Mouse (Mus musculus): ENCODE results near the gene Lcn10.
A peak's percentile ranks its signal among the peaks of the same experiment; 100 is the strongest.
"Not testable (repeated sequence)": the region's sequence is repeated elsewhere in the genome, so short reads cannot be mapped to it uniquely, and the experiment has no call there.

The Lcn10 gene

DNA sequence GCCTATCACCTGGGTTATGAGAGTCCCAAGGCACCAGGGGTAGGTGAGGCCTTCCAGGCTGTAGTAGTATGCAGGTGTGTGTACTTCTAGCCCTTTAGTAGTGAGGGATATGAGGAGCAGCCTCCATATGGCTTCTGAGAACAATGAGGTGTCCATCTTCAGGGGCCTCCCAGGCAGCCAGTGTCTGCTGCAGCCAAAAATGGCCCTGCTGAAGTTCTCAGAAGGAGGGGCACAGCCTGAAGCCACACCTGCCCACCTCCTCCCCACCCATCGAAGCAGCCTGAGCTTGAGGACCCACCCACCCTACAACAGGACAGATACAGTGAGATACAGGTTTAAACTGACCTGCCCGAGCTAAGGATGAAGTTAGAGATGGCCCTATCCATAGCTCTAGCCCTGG, at the start of gene Lcn10:
Lcn10 (plus strand) TSS at position 301 of the 400 bp plus-strand sequence.
- no peak for DNase-seq (ENCODE audit: low read depth)

DNA sequence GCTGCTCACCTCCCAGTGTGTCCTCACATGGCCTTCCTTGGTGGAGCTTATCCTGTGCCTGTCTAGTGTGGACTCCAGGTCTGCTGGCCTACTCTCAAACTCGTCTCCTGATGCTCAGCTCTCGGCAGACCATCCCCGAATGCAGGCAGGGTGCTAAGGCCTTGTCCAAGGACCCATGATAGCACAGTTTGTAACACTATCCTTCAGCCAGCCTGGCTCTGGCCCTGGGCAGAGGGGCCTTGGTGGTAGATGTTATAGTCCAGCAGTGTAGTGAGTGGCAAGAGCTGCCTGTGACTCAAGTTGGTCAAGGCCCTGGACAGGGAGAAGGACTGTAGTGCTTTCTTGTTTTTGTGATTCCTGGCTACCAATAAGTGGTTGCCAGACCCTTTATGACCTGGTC, 48.9 kb upstream of the Lcn10 start:
- DNase-seq (ENCODE audit: low read depth), result no peak

DNA sequence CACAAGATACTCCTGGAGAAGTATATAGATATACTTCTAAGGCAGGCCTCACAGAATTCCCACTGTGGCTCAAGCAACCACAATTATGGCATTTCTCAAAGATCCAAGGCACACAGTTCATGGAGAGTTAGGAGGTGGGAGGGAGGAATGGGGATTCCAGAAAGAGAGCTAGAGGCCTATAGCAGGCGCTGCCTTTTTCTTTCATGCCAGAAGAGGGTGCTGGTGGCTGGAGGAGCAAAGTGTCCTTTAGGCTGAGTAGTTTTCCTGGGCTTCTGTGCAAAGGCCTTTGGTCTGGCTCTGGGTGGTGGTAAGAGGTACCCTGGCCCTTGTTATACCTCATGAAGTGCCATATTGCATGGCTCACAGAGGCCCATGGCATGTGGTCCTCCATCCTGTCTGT, 48.5 kb upstream of the Lcn10 start:
- no peak for DNase-seq (ENCODE audit: low read depth)

DNA sequence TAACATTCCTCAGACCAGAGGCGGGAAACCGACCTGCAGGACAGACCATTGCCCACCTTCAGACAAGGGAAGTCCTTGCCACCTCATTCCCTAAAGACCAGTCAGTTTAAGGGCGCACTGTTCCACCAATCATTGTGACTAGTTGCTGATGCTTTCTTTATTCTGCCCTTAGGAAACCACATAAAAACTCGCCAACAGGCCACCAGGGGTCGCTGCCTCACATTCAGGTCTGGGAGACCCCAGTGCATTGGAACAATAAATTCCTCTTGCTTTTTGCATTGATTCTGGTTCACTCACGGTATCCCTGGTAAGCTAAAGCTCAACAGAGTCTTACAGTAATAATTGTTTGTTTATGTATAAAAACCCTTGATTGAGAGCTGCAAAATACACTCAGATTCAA, 42.6 kb upstream of the Lcn10 start:
- no peak for DNase-seq (ENCODE audit: low read depth)

DNA sequence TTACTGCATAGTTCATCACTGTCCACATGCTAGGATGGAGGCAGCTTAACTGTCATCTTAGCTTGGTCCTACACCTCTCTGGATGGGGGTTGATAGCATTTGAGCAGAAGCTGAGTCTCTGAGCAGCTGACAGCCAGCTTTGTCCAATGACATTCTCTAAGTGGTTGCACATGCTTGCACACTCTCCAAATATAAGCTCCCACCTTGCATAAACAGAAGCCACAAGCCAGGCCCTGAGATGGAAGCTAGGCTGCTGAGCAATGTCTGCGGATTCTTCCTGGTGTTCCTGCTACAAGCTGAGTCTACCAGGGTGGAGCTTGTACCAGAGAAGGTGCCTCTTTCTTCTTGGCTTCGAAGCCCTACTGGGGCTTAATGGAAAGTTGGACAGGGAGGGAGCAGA, 29.6 kb upstream of the Lcn10 start, which contains the start of gene Lcn8:
Lcn8 (plus strand) TSS at position 219 of the 400 bp plus-strand sequence.
- DNase-seq (ENCODE audit: low read depth), result no peak

DNA sequence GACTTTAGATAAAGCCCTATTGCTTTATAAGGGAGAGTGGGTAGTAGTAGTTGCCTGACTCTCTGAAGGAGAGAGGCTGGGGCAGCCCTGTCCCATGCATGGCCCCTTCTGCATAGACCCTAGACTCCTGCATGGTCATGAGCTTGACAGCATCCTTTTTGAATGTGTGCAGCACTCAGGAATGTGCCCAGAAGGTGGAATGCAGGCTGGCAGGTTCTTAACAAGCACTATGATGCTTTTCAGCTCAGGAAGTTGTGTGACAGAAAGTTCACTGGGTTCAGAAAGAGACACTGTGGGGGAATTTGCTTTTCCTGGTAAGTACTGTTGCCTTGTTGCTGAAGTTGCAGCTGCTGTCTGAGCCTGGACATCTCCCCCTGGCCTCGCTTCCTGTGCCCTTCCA, 28.0 kb upstream of the Lcn10 start:
- DNase-seq (ENCODE audit: low read depth), result no peak

DNA sequence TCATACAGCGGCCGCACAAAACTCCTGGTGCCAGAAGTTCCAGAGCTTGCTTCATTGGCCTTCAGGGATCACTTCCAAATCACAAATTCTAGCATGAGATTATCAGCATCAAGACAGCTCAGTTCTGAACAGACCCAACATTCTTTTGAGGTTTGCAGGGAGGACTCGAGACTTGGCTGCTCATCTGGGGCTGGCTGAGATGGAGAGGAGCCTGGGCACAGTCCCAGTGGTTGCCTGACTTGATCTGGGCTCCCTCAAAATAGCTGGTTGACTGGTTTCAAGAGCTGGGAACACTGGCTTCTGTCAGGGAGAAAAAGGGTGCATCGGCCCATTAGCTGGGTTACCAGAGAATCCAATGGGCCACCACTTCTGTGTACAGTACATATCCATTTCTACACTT, 25.8 kb upstream of the Lcn10 start:
- peak; percentile 36 for DNase-seq (ENCODE audit: low read depth)

DNA sequence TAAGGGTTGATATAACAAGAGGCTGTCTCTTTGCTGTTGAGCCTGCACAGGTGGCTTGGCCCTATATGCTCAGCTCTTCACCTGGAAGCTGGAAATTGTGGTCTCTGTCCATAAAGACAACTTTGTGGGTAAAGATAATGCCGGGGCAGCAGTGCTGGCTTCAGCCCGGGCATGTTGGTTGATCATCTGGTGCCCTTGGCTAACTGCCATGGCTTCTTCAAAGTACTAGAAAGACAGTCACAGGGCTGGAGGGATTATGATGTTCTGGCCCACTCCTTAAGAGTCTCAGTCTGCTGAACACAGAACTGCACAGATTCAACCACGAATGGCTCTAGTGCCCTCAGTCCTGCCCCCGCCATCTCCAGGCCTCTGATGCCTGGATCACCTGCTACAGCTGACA, 25.3 kb upstream of the Lcn10 start:
- DNase-seq (ENCODE audit: low read depth), result no peak

DNA sequence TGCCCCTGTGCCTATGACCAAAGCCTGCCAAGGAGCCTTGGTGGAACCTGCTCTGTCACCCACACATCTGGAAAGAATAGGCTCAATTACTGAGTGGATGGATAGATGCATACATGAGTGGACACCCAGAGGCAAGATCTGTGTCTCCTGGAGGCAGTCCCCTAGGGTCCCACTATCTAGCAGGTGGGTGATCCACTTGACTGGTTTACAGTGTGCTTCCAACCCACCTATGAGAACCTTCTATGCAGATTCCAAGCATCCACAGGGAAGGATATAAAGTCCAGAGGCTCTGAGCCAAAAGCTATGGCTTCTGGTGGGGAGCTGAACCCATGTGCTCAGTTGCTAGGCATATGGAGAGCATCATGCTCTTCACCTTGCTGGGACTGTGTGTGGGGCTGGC, 24.9 kb upstream of the Lcn10 start, which contains the start of gene Lcn5:
Lcn5 (plus strand) TSS at position 301 of the 400 bp plus-strand sequence.
- DNase-seq (ENCODE audit: low read depth), result no peak

DNA sequence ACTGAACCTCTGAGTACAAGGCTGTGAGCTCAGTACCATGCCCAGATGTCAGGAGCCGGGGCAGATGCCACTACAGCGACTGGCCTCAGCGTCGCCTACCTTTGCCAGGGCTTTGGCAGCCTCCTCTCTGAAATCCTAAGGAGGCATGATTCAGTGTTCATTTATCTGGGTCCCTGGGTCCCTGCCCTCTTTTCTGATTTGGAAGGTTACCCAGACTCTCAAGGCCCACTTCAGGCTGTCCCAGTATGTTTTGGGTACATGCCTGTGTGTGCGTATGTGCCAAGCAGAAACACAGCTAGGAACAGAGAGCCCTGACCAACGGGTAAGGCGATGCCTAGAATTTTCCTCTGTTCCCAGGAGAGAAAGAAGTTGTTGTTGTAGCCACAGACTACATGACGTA, 22.2 kb upstream of the Lcn10 start:
- DNase-seq (ENCODE audit: low read depth), result peak; percentile 27

DNA sequence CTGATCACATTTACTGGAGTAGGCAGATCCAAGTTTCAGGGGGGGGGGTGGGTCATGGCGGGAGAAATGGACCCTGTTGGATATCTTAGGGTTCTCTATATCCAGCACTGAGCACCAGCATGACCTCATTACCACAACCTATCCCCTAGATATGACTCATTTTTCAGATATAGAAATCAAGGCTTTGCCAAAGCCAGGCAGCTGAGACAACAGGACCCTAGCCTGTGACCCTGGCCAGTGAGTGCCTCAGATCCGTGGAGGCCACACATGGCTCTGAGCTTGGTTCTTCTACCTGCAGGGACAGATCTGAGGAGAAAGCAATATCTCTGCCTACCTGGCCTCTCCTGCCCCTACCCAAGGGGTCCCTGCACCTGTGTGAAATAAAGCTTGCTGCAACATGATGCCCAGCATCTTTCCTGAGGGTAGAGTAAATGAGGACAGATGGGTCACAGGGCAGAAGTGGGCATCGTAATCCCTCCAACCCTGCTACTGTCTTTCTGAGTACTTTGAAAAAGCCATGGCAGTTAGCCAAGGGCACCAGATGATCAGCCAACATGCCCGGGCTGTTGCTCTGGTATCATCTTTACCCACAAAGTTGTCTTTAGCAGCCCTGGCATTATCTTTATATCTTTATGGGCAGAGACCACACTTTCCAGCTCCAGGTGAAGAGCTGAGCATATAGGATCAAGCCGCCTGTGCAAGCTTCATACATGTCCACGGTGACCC, 21.1 kb upstream of the Lcn10 start:
- DNase-seq (ENCODE audit: low read depth), result no peak

DNA sequence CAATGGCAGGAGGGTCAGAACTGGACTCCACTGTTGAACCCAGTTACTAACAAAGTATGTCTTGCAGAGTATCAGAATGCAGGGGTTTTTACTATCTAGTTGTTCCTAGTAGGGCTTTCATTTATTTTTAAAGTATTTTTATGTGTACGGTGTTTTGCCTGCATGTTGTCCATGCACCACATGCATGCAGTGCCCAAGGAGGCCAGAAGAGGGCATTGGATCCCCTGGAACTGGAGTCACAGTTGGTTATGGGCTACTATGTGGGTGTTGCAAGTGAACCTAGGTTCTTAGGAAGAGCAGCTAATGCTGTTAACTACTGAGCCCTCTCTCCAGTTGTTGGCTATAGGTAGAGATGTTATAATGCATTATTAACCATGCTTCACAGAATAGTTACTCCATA, 19.0 kb upstream of the Lcn10 start:
- DNase-seq (ENCODE audit: low read depth), result no peak

DNA sequence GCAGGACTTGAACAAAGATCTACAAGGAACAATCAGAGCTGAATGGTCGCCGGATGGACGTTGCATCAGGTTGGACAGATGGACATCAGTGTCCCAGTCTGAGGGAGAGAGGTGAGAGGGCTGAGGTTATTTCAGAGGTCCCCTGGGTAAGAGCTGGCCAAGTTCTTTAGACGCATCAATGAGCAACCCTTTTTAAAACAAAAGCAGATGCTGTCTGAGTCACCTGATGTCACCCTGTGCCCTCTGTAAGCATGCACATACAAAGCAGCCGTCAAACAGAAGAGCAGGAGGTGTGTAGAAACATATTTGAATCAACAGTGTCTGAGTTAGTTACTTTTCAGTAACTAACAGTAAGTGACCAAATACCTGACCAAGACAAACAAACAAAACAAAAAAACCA, 18.4 kb upstream of the Lcn10 start:
- no peak for DNase-seq (ENCODE audit: low read depth)

DNA sequence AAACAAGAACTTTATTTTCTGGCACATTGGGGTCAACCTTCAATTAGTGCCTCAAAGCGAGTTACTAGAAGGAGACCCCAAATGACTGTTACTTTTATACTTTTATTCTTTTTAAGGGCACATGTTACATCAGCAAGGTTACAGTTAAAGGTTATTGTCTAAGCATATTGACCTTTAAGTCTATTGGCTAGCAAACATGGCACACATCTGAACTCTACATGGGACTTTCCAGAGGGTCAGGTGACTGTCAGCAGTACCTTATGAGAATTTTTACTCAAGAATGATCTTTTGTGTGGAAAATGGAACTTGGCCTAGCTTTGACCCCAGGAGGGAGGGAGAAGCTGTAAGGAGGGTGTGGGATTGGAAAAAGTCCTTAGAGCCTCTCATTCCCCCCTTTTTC, 16.0 kb upstream of the Lcn10 start:
- DNase-seq (ENCODE audit: low read depth), result no peak

DNA sequence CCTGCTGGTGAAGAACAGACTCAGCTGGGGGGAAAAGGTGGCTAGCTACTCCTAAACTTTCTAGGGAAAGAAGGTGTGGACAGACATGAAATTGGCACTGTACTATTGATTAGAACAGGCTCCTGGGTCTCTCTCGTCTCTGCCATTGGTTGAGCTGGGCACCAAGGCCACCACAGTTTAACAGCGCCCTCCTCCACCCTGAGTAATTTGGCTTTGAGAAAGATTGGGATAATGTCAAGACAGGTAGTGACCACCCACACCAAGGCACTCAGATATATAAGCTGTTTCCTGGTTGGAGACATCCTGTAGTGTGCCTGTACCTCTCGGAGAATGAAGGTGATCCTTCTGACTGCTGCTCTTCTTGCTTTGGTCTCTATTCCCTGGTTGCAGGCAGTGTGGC, 6.0 kb upstream of the Lcn10 start, which contains the start of gene Lcn6:
Lcn6 (plus strand) TSS at position 301 of the 400 bp plus-strand sequence.
- DNase-seq (ENCODE audit: low read depth), result no peak

DNA sequence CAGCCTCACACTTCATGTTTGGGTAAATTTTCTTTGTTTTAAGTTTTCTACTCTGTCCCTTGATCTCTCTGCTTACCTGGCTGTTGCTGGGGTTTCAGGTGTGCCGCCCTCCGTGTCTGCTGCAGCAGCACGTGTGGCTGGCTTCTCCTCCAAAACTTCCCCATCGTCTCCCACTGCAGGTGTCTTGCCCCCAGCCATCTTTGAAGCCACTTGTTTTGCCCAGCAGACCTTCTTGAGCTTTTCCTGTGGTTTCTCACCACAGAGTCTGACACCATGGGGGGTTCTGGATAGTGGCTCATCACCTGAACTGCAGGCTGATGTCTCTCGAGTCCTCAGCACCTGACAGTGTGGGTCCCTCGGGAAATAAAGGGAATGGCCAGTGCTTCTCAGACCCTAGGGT, 3.0 kb upstream of the Lcn10 start:
- DNase-seq (ENCODE audit: low read depth), result no peak

DNA sequence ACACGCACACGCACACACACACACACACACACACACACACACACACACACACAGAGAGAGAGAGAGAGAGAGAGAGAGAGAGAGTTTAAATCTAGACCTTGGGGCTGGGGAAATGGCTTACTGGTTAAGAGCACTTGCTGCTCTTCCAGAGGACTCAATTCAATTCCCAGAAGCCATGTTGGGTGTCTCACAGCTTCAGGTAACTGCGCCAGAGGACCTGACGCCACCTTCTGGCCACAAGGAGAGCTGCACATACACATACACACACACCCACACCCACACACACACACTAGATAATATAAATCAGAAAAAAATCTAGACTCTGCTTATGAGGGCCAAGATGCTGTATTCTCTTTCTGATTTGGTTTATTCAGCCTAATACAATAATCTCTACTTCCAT, 4.4 kb downstream of the Lcn10 start:
- DNase-seq (ENCODE audit: low read depth), result no peak

DNA sequence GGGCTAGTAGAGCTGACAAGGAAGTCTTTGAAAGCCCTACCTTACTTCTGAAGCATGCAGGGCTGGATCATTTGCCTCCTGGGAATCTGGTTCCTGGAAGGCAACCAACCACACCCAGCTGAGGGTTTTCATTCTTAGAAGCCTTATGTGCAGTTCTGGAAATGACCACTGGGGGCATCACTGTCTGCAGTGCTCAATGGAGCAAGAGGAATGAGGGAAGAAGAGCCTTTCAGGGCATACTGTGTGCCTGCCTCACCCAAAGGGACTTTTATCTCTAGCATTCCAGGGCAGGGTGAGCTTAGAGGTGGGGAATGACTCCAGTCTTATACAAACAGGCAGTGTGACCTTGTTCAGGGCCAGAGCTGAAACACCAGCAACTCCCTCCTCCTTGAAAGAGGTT, 12.1 kb downstream of the Lcn10 start:
- DNase-seq (ENCODE audit: low read depth), result peak; percentile 28

DNA sequence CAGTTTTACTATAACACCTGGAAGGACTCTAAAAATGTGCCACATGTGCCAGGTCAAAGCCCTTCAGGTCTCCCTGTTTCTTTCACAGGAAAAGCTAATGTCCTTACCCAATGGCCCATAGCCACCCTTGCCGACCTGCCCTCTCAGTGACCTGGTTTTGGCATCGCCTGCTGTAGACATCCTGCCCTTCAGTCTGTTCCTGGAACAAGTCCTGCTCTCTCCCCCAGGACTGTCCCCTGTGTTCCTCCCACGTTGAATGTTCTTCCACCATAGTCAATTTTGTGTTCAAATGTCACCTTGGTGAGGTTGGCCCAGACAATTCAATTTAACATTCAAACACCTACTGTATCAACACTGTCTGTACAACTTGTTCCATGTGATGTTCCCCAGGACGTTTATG, 14.4 kb downstream of the Lcn10 start:
- DNase-seq (ENCODE audit: low read depth), result no peak

DNA sequence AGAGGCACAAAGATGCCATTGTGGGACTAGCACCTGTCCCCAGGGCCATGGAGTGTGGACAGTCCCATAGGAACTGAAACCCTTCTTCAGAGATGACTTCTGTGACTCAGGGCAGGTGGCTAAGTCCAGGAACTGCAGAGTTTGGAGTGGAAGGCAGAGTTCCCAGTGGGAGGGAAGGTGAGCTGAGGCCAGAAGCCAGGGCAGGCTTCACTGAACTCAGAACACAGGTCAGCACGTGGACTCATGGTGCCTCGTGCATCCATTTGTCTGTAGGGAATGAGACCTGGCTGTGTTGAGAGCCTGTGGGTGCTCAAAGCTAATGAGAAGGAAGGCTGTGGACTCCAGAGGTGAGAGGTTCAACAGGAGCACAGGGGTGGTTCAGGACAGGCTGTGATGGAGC, 16.2 kb downstream of the Lcn10 start:
- no peak for DNase-seq (ENCODE audit: low read depth)

DNA sequence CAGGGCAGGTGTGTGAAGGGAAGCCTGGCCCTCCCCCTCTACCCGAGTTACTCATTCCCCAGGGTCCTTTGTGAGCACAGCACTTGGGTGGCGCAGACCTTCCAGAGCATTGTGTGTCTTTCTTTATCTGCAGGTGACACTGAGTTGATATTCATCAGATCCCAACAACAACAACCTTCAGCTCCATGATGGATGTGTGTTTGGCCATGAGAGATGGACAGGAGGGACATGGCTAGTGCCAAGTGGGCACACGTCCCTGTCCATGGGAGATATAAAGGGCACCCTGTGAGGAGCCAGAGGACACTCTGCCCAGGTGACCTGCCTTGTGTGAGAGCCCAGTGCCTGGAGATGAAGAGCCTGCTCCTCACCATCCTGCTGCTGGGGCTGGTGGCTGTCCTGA, 17.2 kb downstream of the Lcn10 start, which contains the start of gene Obp2a:
Obp2a (plus strand) TSS at position 301 of the 400 bp plus-strand sequence.
- not testable (repeated sequence) for DNase-seq (ENCODE audit: low read depth)

DNA sequence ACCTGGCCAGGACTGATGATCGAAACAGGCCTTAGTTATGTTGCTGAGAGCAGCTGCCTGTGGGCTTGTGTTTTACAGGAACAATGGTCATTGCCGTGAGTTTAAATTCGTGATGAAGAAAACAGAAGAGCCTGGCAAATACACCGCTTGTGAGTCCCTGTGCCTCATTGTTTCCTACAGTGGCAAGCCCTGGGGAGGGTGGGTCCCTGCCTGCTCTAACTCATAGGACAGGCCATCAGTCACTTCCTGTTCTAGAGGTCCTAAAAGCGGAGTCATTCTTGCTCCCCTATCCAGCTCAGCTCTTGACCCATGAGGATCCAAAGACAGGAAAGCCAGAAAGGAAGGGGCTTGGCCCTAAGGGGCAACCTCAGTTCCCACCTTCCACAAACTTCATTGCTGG, 18.5 kb downstream of the Lcn10 start:
- DNase-seq (ENCODE audit: low read depth), result no peak

DNA sequence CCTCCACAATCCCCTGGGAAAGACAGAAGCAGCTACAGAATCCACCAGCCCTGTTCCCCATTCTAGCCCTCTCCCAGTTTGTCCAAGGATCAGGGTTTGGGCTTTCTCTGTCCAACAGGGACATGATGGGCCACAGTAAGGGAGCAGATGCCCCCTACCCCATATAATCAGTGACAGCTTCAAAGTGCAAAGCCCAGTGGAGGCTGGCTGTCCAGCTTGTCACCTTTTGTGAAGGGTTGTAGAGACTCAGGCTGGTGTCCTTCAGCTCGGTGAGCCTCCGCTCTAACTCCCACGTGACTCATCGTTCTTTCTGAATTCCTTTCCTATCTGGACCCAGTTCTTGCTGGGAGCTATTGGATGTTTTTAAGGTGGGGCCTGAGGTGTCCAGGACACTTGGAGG, 21.2 kb downstream of the Lcn10 start:
- no peak for DNase-seq (ENCODE audit: low read depth)

Data from fibroblast of lung, adult 2 months (primary cell).